In the genomic region with DNA sequence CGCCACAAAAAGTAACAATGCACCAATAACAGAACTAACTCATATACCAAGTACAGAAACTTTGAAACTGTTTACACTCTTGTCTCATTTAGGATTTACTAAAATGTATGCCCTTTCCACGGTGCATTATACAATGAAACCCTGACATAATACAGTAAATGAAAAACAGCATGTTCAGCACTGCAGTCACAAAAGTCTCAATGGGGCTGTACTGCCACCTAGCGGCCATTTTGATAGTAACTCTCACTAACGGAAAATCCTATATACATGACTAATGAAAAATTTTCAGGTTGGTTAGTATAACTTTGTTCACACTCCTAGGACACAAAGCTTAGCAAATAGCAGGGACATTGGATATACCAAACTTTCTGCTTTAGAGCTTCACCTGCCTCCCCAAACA, we compare ENCODE assay signal across 9 mouse cellular contexts. TPM values are rescaled to one million over a fixed set of nuclear protein-coding genes. Genes with fewer than 3 reads are reported as not detected.
A peak's percentile ranks its signal among the peaks of the same experiment; 100 is the strongest.
DNase-seq lines count a peak whose midpoint lies in the region; ATAC-seq lines count a peak whose summit lies in the region.
"Had no signal": no experiment of that assay in that cellular context is flagged by ENCODE, and none has a peak within 500 bp of the region (broad histone marks: within the 10 kb centered on the region; RNA-seq: fewer than 3 reads in every experiment).

No protein-coding gene starts in this region.

- peak; percentile 99 for DNase-seq in midbrain, embryonic 11.5 days (ENCODE audit: low spot score, missing footprints)
- peak; percentile 85 for DNase-seq in adrenal gland, postnatal 14 days
- DNase-seq in embryonic facial prominence, embryonic 10.5 days (ENCODE audit: low spot score) = peak; percentile 79
- DNase-seq in hindbrain, embryonic 11.5 days (ENCODE audit: low spot score) = peak; percentile 91
- peak; percentile 81 to 84 for DNase-seq in left cerebral cortex, postnatal 25 days (ENCODE audit: low spot score in 2 of 2)
- peak; percentile 69 to 80 for DNase-seq in natural killer cell, adult 2 months (ENCODE audit: low spot score in 2 of 2)
- peak; percentile 84 for DNase-seq in thymus, postnatal 0 days (ENCODE audit: low spot score)

- H3K4me1 ChIP-seq in midbrain, embryonic 11.5 days (ENCODE audit: control insufficient read depth, insufficient read depth, low read length) = no peaks in the 10 kb centered on the region
- peaks cover 5% of the 10 kb centered on the region; the same call in 1 of the 2 replicates for H3K4me1 ChIP-seq in midbrain, embryonic 15.5 days
- H3K4me1 ChIP-seq in embryonic facial prominence, embryonic 10.5 days = peaks cover 3% of the 10 kb centered on the region
- H3K4me1 ChIP-seq in hindbrain, embryonic 11.5 days (replicated peaks; ENCODE audit: control insufficient read depth, insufficient read depth, low read length) = no peaks in the 10 kb centered on the region

- no peaks in the 10 kb centered on the region for H3K36me3 ChIP-seq in midbrain, embryonic 11.5 days (ENCODE audit: control insufficient read depth, insufficient read depth, low read length)
- no peaks in the 10 kb centered on the region for H3K36me3 ChIP-seq in midbrain, embryonic 15.5 days (replicated peaks)
- H3K36me3 ChIP-seq in embryonic facial prominence, embryonic 10.5 days (replicated peaks) = no peaks in the 10 kb centered on the region
- H3K36me3 ChIP-seq in hindbrain, embryonic 11.5 days (ENCODE audit: control insufficient read depth, insufficient read depth, low read length) = no peaks in the 10 kb centered on the region

- 30% methylated on average over 4 of the region's 4 CpGs for WGBS in midbrain, embryonic 11.5 days
- 23% methylated on average over 4 of the region's 4 CpGs for WGBS in midbrain, embryonic 15.5 days
- 27% methylated on average over 4 of the region's 4 CpGs for WGBS in embryonic facial prominence, embryonic 10.5 days
- WGBS in hindbrain, embryonic 11.5 days = 28% methylated on average over 4 of the region's 4 CpGs

- intact Hi-C loops in left cerebral cortex, postnatal 25 days (cut with DNase I) = loop anchor here (5.0 kb wide), 3 partner anchors 106 to 361 kb away; no protein-coding TSS in a partner anchor

- H3K27ac ChIP-seq in midbrain, embryonic 11.5 days (ENCODE audit: low read depth, low read length) = no peak overlapping the region
- H3K27ac ChIP-seq in midbrain, embryonic 15.5 days = no peak overlapping the region
- H3K27ac ChIP-seq in embryonic facial prominence, embryonic 10.5 days (replicated peaks) = no peak overlapping the region
- H3K27ac ChIP-seq in hindbrain, embryonic 11.5 days (ENCODE audit: low read depth, low read length) = no peak overlapping the region

- H3K27me3 ChIP-seq in midbrain, embryonic 11.5 days (ENCODE audit: control insufficient read depth, insufficient read depth, low read length) = no peaks in the 10 kb centered on the region
- H3K27me3 ChIP-seq in midbrain, embryonic 15.5 days (replicated peaks) = no peaks in the 10 kb centered on the region
- no peaks in the 10 kb centered on the region for H3K27me3 ChIP-seq in embryonic facial prominence, embryonic 10.5 days (replicated peaks; ENCODE audit: low read depth, poor library complexity, severe bottlenecking)
- no peaks in the 10 kb centered on the region for H3K27me3 ChIP-seq in hindbrain, embryonic 11.5 days (ENCODE audit: control insufficient read depth, insufficient read depth, low read length)

- H3K4me2 ChIP-seq in midbrain, embryonic 11.5 days = no peak overlapping the region
- H3K4me2 ChIP-seq in midbrain, embryonic 15.5 days = no peak overlapping the region
- H3K4me2 ChIP-seq in hindbrain, embryonic 11.5 days (replicated peaks; ENCODE audit: low read depth, low read length) = no peak overlapping the region

- no peaks in the 10 kb centered on the region for H3K9me3 ChIP-seq in midbrain, embryonic 11.5 days (ENCODE audit: control insufficient read depth, low read length)
- no peaks in the 10 kb centered on the region for H3K9me3 ChIP-seq in midbrain, embryonic 15.5 days
- H3K9me3 ChIP-seq in embryonic facial prominence, embryonic 10.5 days = no peaks in the 10 kb centered on the region
- no peaks in the 10 kb centered on the region for H3K9me3 ChIP-seq in hindbrain, embryonic 11.5 days (ENCODE audit: control insufficient read depth, low read length)

- no peak overlapping the region for H3K4me3 ChIP-seq in midbrain, embryonic 11.5 days (ENCODE audit: low read depth, low read length)
- no peak overlapping the region for H3K4me3 ChIP-seq in midbrain, embryonic 15.5 days
- no peak overlapping the region for H3K4me3 ChIP-seq in embryonic facial prominence, embryonic 10.5 days
- H3K4me3 ChIP-seq in hindbrain, embryonic 11.5 days (ENCODE audit: low read depth, low read length) = no peak overlapping the region

- no peak for ATAC-seq in midbrain, embryonic 11.5 days (ENCODE audit: low FRiP score)
- ATAC-seq in midbrain, embryonic 15.5 days (replicated peaks) = no peak; the same call in 1 of the 2 replicates
- no peak for ATAC-seq in hindbrain, embryonic 11.5 days (ENCODE audit: low FRiP score)

- no peak overlapping the region for H3K9ac ChIP-seq in midbrain, embryonic 11.5 days (ENCODE audit: low read length)
- H3K9ac ChIP-seq in midbrain, embryonic 15.5 days = no peak overlapping the region
- H3K9ac ChIP-seq in hindbrain, embryonic 11.5 days (ENCODE audit: low read depth, low read length) = no peak overlapping the region

RNA-seq across cellular contexts. Expression of a gene that starts 4.5 kb away (rescaled TPM):
- polyA plus RNA-seq in midbrain, embryonic 11.5 days (2014; fragmentation: Nextera tagmentation; extraction: Ambion mirVana) = 18.3 and 19.3 TPM in 2 replicates
- 12.3 and 14.2 TPM in 2 replicates for polyA plus RNA-seq in midbrain, embryonic 15.5 days (2015; fragmentation: Nextera tagmentation; extraction: Ambion mirVana)
- total RNA-seq in adrenal gland, postnatal 14 days (2021) = 13.6 and 17.5 TPM in 2 replicates
- 21.8 and 22.9 TPM in 2 replicates for polyA plus RNA-seq in embryonic facial prominence, embryonic 10.5 days (2016; fragmentation: Nextera tagmentation; extraction: Ambion mirVana)
- 21.9 and 22.0 TPM in 2 replicates for polyA plus RNA-seq in hindbrain, embryonic 11.5 days (2014; fragmentation: Nextera tagmentation; extraction: Ambion mirVana)
- total RNA-seq in left cerebral cortex, postnatal 25 days (2021) = 10 to 100 TPM in 1 of 2 experiments, 1 to 10 TPM in 1; 10.0 to 13.0 TPM
- polyA plus RNA-seq in thymus, postnatal 0 days (2015; fragmentation: Nextera tagmentation; extraction: Ambion mirVana) = 8.6 and 11.6 TPM in 2 replicates

RNA-seq across cellular contexts. Expression of a gene that starts 7.8 kb away (rescaled TPM):
- polyA plus RNA-seq in midbrain, embryonic 11.5 days (2014; fragmentation: Nextera tagmentation; extraction: Ambion mirVana) = 4.4 and 7.5 TPM in 2 replicates
- polyA plus RNA-seq in midbrain, embryonic 15.5 days (2015; fragmentation: Nextera tagmentation; extraction: Ambion mirVana) = 2.6 and 2.8 TPM in 2 replicates
- 4.1 and 6.1 TPM in 2 replicates for total RNA-seq in adrenal gland, postnatal 14 days (2021)
- polyA plus RNA-seq in embryonic facial prominence, embryonic 10.5 days (2016; fragmentation: Nextera tagmentation; extraction: Ambion mirVana) = 7.5 and 8.7 TPM in 2 replicates
- 7.1 and 8.3 TPM in 2 replicates for polyA plus RNA-seq in hindbrain, embryonic 11.5 days (2014; fragmentation: Nextera tagmentation; extraction: Ambion mirVana)
- 1 to 10 TPM; 6.2 to 6.4 TPM for total RNA-seq in left cerebral cortex, postnatal 25 days (2021)
- 12.6 and 12.9 TPM in 2 replicates for polyA plus RNA-seq in thymus, postnatal 0 days (2015; fragmentation: Nextera tagmentation; extraction: Ambion mirVana)
- total RNA-seq: gastrocnemius, postnatal 36 days had no signal
